Comparison of ENCODE assay signal across 13 mouse cellular contexts in the genomic region with DNA sequence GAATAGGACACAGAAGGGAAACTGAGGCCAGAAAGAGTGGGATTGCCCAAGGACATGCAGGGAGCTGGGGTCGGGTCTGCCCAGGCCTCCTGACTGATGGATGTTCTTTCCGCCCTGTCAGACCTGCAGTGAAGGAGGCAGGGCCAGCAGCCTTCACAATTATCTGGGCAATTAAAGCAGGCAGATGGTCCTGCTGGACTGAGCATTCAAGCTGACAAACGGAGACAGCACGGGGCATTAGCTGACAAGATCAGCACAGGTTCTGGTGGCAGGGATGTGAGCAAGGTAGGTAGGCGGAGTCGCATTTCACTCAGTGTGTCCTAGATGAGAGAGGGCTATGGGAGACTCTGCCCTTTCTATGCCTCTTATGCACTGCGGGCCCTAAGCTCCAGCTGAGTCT. TPM values are rescaled to one million over a fixed set of nuclear protein-coding genes. Genes with fewer than 3 reads are reported as not detected.
DNase-seq lines count a peak whose midpoint lies in the region; ATAC-seq and TF ChIP-seq lines count a peak whose summit lies in the region.
"Had no signal": no experiment of that assay in that cellular context is flagged by ENCODE, and none has a peak within 500 bp of the region (broad histone marks: within the 10 kb centered on the region; RNA-seq: fewer than 3 reads in every experiment).

No protein-coding gene starts in this region.

- no peak for TF ChIP-seq POLR2A in cerebellum, adult 2 months (IDR thresholded peaks at IDR 0.05; ENCODE audit: borderline replicate concordance, insufficient read depth, low read length)

- no peak for DNase-seq in heart, adult 11 months
- DNase-seq in cerebellum, adult 2 months, result peak; percentile 60 to 77
- DNase-seq in cerebellum, postnatal 36 days, result peak; percentile 52 to 58
- DNase-seq in retina, adult 2 months (ENCODE audit: low read depth, low spot score), result peak; percentile 4
- DNase-seq in right cerebral cortex, postnatal 25 days, result no peak
- DNase-seq in adrenal gland, postnatal 4 days (ENCODE audit: low spot score in 2 of 2), result no peak
- no peak for DNase-seq in embryo, embryonic 10.5 days (ENCODE audit: low spot score)
- DNase-seq: heart, adult 18-20 months had no signal

- H3K27me3 ChIP-seq in heart, embryonic 16.5 days (ENCODE audit: control insufficient read depth, insufficient read depth, low read length), result peaks cover 14% of the 10 kb centered on the region
- no peaks in the 10 kb centered on the region; the same call in 1 of the 2 replicates for H3K27me3 ChIP-seq in cerebellum, adult 2 months (ENCODE audit: control insufficient read depth, insufficient read depth, low read length)

- H3K4me1 ChIP-seq in heart, embryonic 16.5 days (ENCODE audit: control insufficient read depth, insufficient read depth, low read length), result peaks cover 40% of the 10 kb centered on the region
- H3K4me1 ChIP-seq in cerebellum, adult 2 months (ENCODE audit: control insufficient read depth, insufficient read depth, low read length), result peaks cover 14% of the 10 kb centered on the region
- H3K4me1 ChIP-seq: lung, embryonic 15.5 days had no signal

- H3K36me3 ChIP-seq in heart, embryonic 16.5 days (ENCODE audit: control insufficient read depth, insufficient read depth), result no peaks in the 10 kb centered on the region
- H3K36me3 ChIP-seq: lung, embryonic 15.5 days had no signal

- no peak overlapping the region for H3K4me3 ChIP-seq in heart, embryonic 16.5 days (ENCODE audit: low read length)
- H3K4me3 ChIP-seq in cerebellum, adult 2 months (replicated peaks; ENCODE audit: insufficient read depth, low read depth, low read length), result no peak overlapping the region
- H3K4me3 ChIP-seq: lung, embryonic 15.5 days had no signal

- H3K27ac ChIP-seq in heart, embryonic 16.5 days (ENCODE audit: low read length), result no peak overlapping the region
- no peak overlapping the region for H3K27ac ChIP-seq in cerebellum, adult 2 months (ENCODE audit: insufficient read depth, low read length)
- H3K27ac ChIP-seq: kidney, postnatal 0 days; lung, embryonic 15.5 days had no signal

- no peak for ATAC-seq in heart, embryonic 16.5 days (replicated peaks; ENCODE audit: extremely low read depth, insufficient read depth, low FRiP score)
- ATAC-seq: activated CD4-positive, CD25-positive, alpha-beta regulatory T cell, adult 4 months had no signal

- WGBS in heart, embryonic 16.5 days, result 46% methylated on average over 7 of the region's 7 CpGs
- WGBS in cerebellum, adult 2 months, result 11% methylated on average over 7 of the region's 7 CpGs

- H3K4me2 ChIP-seq in heart, embryonic 16.5 days (ENCODE audit: low read depth, low read length), result peak overlapping the region; percentile 3; the same call in 1 of the 2 replicates
- H3K4me2 ChIP-seq: lung, embryonic 15.5 days had no signal

- H3K9me3 ChIP-seq in heart, embryonic 16.5 days (replicated peaks; ENCODE audit: control insufficient read depth, low read length), result no peaks in the 10 kb centered on the region
- H3K9me3 ChIP-seq: lung, embryonic 15.5 days had no signal

- peak overlapping the region; percentile 6; the same call in 1 of the 2 replicates for H3K9ac ChIP-seq in heart, embryonic 16.5 days (ENCODE audit: low read length)
- H3K9ac ChIP-seq: lung, embryonic 15.5 days had no signal

- TF ChIP-seq CTCF in cerebellum, adult 2 months (IDR thresholded peaks at IDR 0.05; ENCODE audit: borderline replicate concordance, insufficient read depth, low read depth, low read length), result no peak

RNA-seq across cellular contexts. Expression of gene Grip2, which starts 22.9 kb away (rescaled TPM):
- polyA plus RNA-seq in heart, embryonic 16.5 days (2015; fragmentation: Nextera tagmentation; extraction: Ambion mirVana), result 9.1 and 10.1 TPM in 2 replicates
- 13.5 and 15.5 TPM in 2 replicates for polyA plus RNA-seq in cerebellum, adult 2 months (2012; rRNA removed)
- total RNA-seq in adrenal gland, postnatal 4 days (2021), result 1 to 10 TPM; 2.1 to 2.8 TPM
- total RNA-seq: liver, adult 2 months had no signal

Comparison
In these comparisons a context has a peak if more than half of its experiments do, and no peak if none do; other contexts are left out.
1. DNase-seq: peak in cerebellum, adult 2 months (2 of 2), cerebellum, postnatal 36 days (2 of 2) and retina, adult 2 months (single experiment); none in heart, adult 11 months (single experiment), right cerebral cortex, postnatal 25 days (single experiment), adrenal gland, postnatal 4 days (0 of 2) and embryo, embryonic 10.5 days (single experiment).